Mouse (Mus musculus): Measurements from ENCODE around the gene Defb42.

- TF ChIP-seq CTCF (IDR thresholded peaks at IDR 0.05; ENCODE audit: extremely low read depth, insufficient read length, insufficient replicate concordance, low read depth, low read length) (no peak), POLR2A (IDR thresholded peaks at IDR 0.05; ENCODE audit: low read depth, low read length) (no peak)
These were observed 26.2 kb upstream of the Defb42 start for GRCm38 (mm10) chr14:63020524-63021156.
